10 mouse cellular contexts compared by ENCODE assay signal in genomic region chr6:89000359-89000758, GRCm38 (mm10).
DNase-seq lines count a peak whose midpoint lies in the region; ATAC-seq and TF ChIP-seq lines count a peak whose summit lies in the region.
"Had no signal": no experiment of that assay in that cellular context is flagged by ENCODE, and none has a peak within 500 bp of the region (broad histone marks: within the 10 kb centered on the region; RNA-seq: fewer than 3 reads in every experiment).

No protein-coding gene starts in this region.

- intact Hi-C loops in left cerebral cortex, postnatal 10 days (cut with DNase I), result no loop called here

- H3K27ac ChIP-seq in hindbrain, embryonic 12.5 days, result no peak overlapping the region; the same call in 1 of the 2 replicates
- H3K27ac ChIP-seq: heart, embryonic 15.5 days had no signal

- H3K27me3 ChIP-seq in hindbrain, embryonic 12.5 days, result 0 out of 2 replicates have a peak, but pooled peaks cover 3% of the 10 kb centered on the region
- H3K27me3 ChIP-seq: heart, embryonic 15.5 days had no signal

- DNase-seq in kidney, adult 18-20 months, result peak; percentile 27
- no peak for DNase-seq in kidney, adult 11 months
- DNase-seq in lung, adult 2 months, result no peak
- DNase-seq in cerebellum, postnatal 14 days, result no peak
- no peak for DNase-seq in left cerebral cortex, postnatal 10 days (ENCODE audit: extremely low spot score in 1 of 2, low spot score in 2 of 2)
- no peak for DNase-seq in cerebellum, adult 9-11 months
- DNase-seq: cerebellum, adult 2 months had no signal

- WGBS in hindbrain, embryonic 12.5 days, result 18% methylated on average over 14 of the region's 14 CpGs
- WGBS in lung, adult 2 months, result 23% methylated on average over 14 of the region's 14 CpGs

- no peak for TF ChIP-seq CTCF in lung, adult 2 months (IDR thresholded peaks at IDR 0.05; ENCODE audit: insufficient read depth, low read length)

- H3K4me1 ChIP-seq in hindbrain, embryonic 12.5 days, result peaks cover 19% of the 10 kb centered on the region
- 0 out of 2 replicates have a peak, but pooled peaks cover 3% of the 10 kb centered on the region for H3K4me1 ChIP-seq in lung, adult 2 months (ENCODE audit: control insufficient read depth, insufficient read depth, low read length)
- H3K4me1 ChIP-seq: heart, embryonic 15.5 days had no signal

- H3K9ac ChIP-seq in hindbrain, embryonic 12.5 days, result no peak overlapping the region
- H3K9ac ChIP-seq: heart, embryonic 15.5 days had no signal

- H3K4me2 ChIP-seq in hindbrain, embryonic 12.5 days (replicated peaks), result peak overlapping the region; percentile 28; the same call in 1 of the 2 replicates
- H3K4me2 ChIP-seq: heart, embryonic 15.5 days had no signal

- H3K9me3 ChIP-seq in hindbrain, embryonic 12.5 days (replicated peaks), result no peaks in the 10 kb centered on the region
- H3K9me3 ChIP-seq: heart, embryonic 15.5 days had no signal

- peak; percentile 52; the same call in 1 of the 2 replicates for TF ChIP-seq POLR2A in lung, adult 2 months (IDR thresholded peaks at IDR 0.05; ENCODE audit: borderline replicate concordance, extremely low read depth, low read depth, low read length)

- H3K36me3 ChIP-seq in hindbrain, embryonic 12.5 days, result no peaks in the 10 kb centered on the region
- H3K36me3 ChIP-seq: heart, embryonic 15.5 days had no signal

- no peak overlapping the region for H3K4me3 ChIP-seq in hindbrain, embryonic 12.5 days
- H3K4me3 ChIP-seq in lung, adult 2 months (replicated peaks; ENCODE audit: extremely low read depth, low read depth, low read length), result no peak overlapping the region
- H3K4me3 ChIP-seq: heart, embryonic 15.5 days had no signal

- ATAC-seq in hindbrain, embryonic 12.5 days (ENCODE audit: low FRiP score), result no peak
- ATAC-seq in neutrophil, adult 5-6 weeks (ENCODE audit: extremely low read depth, insufficient number of reproducible peaks, low FRiP score, poor library complexity, severe bottlenecking), result peak; percentile 20; the same call in 1 of the 2 replicates
